Mouse (Mus musculus) kidney, postnatal 10 days (tissue): ENCODE results near the gene Steap4.
"Not testable (repeated sequence)": the region's sequence is repeated elsewhere in the genome, so short reads cannot be mapped to it uniquely, and the experiment has no call there.

Experiments
- DNase-seq: peaks from one replicate; pipeline ENCODE4 v3.0.0; 2021; ENCODE audit warnings: mixed read lengths

Gene Steap4

GRCm38 (mm10) chr5:7991631-7992030, 31.4 kb downstream of the Steap4 start:
- not testable (repeated sequence) for DNase-seq

DNA sequence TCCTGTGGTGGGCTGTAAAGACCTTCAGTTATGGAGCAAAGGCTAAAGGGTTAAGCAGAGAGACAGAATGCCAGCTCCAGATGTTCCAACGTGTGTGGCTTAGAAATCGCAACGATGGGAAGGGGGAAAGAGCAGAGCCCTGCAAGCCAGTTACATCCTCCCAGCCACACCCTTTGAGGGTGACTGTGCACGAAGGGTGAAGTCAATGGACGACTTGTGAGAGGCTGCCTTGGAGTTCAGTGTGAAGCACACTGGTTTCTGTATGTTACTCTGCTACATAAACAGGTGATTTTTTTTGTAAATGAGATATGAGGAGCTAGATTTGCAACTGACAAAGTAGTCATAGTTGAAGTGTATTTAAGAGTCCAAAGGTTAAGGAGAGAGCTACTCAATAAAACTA, 33.5 kb downstream of the Steap4 start:
- DNase-seq, result no peak

- no peak for DNase-seq
These were observed 35.1 kb downstream of the Steap4 start for GRCm38 (mm10) chr5:7995288-7995897.

- DNase-seq, result no peak
These were observed 36.3 kb downstream of the Steap4 start for GRCm38 (mm10) chr5:7996401-7997044.

DNA sequence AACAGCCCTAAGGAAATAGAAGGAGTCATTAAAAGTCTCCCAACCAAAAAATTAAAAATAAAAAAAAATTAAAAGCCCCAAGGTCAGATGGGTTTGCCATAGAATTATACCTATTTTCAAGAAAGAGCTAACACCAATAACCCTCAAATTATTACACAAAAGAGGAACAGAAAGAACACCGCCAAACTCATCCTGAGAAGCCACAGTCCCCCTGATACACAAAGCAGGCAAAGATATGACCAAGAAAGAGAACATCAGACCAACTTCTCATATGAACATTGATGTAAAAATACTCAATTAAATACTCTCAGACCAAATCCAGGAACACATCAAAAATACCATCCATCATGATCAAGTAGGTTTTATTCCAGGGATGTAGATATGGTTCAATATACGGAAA, 36.8 kb downstream of the Steap4 start:
- DNase-seq, result no peak

- no peak for DNase-seq
These were observed 40.2 kb downstream of the Steap4 start for GRCm38 (mm10) chr5:8000466-8000865.

- no peak for DNase-seq
These were observed 42.6 kb downstream of the Steap4 start for GRCm38 (mm10) chr5:8002827-8003226.

DNA sequence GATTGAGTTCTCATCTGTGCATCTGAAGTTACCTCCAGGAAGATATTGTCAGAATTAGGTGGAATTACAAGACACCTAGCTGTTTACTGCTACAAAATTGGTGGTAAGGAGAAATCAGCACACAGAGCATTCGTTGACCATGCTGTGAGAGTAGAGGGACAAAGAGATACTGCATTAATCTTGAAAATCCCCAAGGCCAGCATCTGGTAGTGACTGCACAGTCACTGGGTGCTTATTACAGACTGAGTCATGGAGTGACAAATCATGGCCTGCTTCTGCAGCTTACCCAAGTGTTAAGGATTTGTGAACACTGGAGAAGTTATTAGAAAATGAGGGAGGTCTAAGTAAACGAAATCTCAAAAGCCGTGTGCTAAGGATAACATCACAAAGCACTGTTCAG, 53.0 kb downstream of the Steap4 start:
- no peak for DNase-seq
